Mouse (Mus musculus): ENCODE data around the gene Klf4.

- TF ChIP-seq CTCF (IDR thresholded peaks at IDR 0.05; ENCODE audit: low read depth) (no peak; the same call in 1 of the 2 replicates), EP300 (optimal IDR thresholded peaks at IDR 0.05) (no peak)
Measured at GRCm38 (mm10) chr4:55533196-55533802, 1.0 kb upstream of the Klf4 start.

Measured in stomach, postnatal 0 days (tissue).